Mouse (Mus musculus) stomach, embryonic 14.5 days (tissue): ENCODE data around the gene Pnn. TPM values are rescaled to one million over a fixed set of nuclear protein-coding genes. Genes with fewer than 3 reads are reported as not detected.

ENCODE experiments used
- ATAC-seq: fragments of 200-750 bp; cut with Nextera tagmentation; 2 replicates; pipeline ENCODE4 v1.8.0; 2017; ENCODE audit warnings: low read depth, moderate TSS enrichment; ENCODE audit not compliant: insufficient number of reproducible peaks, insufficient read depth, low FRiP score
- H3K27ac ChIP-seq: fragments of 300-500 bp; sonication (generic); 2 replicates; pipeline ENCODE4 v1.5.1; 2014; ENCODE audit warnings: mild to moderate bottlenecking, low read length, moderate library complexity, mixed read lengths
- H3K27me3 ChIP-seq: fragments of 300-500 bp; sonication (generic); 2 replicates; pipeline ENCODE4 v1.6.1; 2014; ENCODE audit warnings: low read length, control low read depth, mixed read lengths; ENCODE audit not compliant: control insufficient read depth, insufficient read depth
- H3K36me3 ChIP-seq: fragments of 300-500 bp; sonication (generic); 2 replicates; pipeline ENCODE4 v1.6.1; 2014; ENCODE audit warnings: mild to moderate bottlenecking, control low read depth, low read length, moderate library complexity, mixed read lengths; ENCODE audit not compliant: control insufficient read depth, insufficient read depth
- H3K4me1 ChIP-seq: fragments of 300-500 bp; sonication (generic); 2 replicates; pipeline ENCODE4 v1.6.1; 2014; ENCODE audit warnings: low read length, control low read depth, mixed read lengths; ENCODE audit not compliant: control insufficient read depth, insufficient read depth
- H3K4me2 ChIP-seq: fragments of 300-500 bp; sonication (generic); replicated peaks from 2 replicates; pipeline ENCODE4 v1.6.1; 2014; ENCODE audit warnings: low read depth, low read length, control low read depth
- H3K4me3 ChIP-seq: fragments of 300-500 bp; sonication (generic); 2 replicates; pipeline ENCODE4 v1.5.1; 2014; ENCODE audit warnings: low read depth, low read length, control low read depth
- H3K9ac ChIP-seq: fragments of 300-500 bp; sonication (generic); replicated peaks from 2 replicates; pipeline ENCODE4 v1.6.1; 2014; ENCODE audit warnings: low read depth, mild to moderate bottlenecking, control low read depth, low read length, moderate library complexity, mixed read lengths
- H3K9me3 ChIP-seq: fragments of 300-500 bp; sonication (generic); 2 replicates; pipeline ENCODE4 v1.6.1; 2016; ENCODE audit warnings: low read depth, low read length, control low read depth; ENCODE audit not compliant: control insufficient read depth
- WGBS: fragments of 180-500 bp; shearing (Covaris S2); extraction: QIAGEN DNeasy Blood & Tissue Kit; methylation state at CpG from one replicate; pipeline ENCODE4 v1.1.7; 2014; 5-methylcytosine and 5-hydroxymethylcytosine counted together
- polyA plus RNA-seq: library from polyadenylated mRNA; unstranded; fragments of >200 nt; fragmentation: Nextera tagmentation; extraction: Ambion mirVana; gene quantifications from 2 replicates; pipeline ENCODE4 v1.2.1, GENCODE M21; 2014

The Pnn gene
- polyA plus RNA-seq, 1 experiment from 2014 or later = 91.3 TPM

DNA sequence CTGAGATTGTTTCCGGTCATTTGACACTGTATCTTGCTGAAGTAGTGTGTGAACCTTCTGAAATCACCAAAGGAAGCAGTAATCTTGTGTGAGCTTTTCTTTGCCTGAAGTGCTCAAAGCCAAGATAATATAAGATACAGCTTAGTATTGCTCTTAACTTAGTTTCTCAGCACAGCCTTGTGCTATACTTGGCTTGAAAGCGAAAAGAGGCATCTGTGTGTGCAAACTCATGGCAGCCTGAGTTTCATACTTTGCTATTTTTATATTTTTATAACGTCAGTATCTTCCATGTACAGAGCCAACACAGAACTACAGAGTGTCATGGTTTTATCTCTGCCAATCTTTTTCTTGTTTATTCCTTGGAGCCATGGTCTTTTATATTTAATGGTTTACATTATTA, 50.5 kb downstream of the Pnn start:
- Histone ChIP-seq H3K36me3 (no peaks in the 10 kb centered on the region), H3K4me1 (no peaks in the 10 kb centered on the region), H3K4me2 (no peak overlapping the region), H3K4me3 (no peak overlapping the region), H3K27me3 (no peaks in the 10 kb centered on the region), H3K9ac (no peak overlapping the region), H3K27ac (no peak overlapping the region), H3K9me3 (no peaks in the 10 kb centered on the region)
- WGBS = 73% methylated on average over 3 of the region's 3 CpGs
- ATAC-seq = no peak

Other genes with a start within 250 kb of the Pnn start
- gene Sec23a, start 54.9 kb upstream of the Pnn start, polyA plus RNA-seq = 80.6 and 88.4 TPM in 2 replicates
- gene Gemin2, start 53.5 kb upstream of the Pnn start, polyA plus RNA-seq = 23.8 and 29.8 TPM in 2 replicates
- gene Trappc6b, start 5.4 kb upstream of the Pnn start, polyA plus RNA-seq = 61.0 and 67.1 TPM in 2 replicates
- 65.1 and 73.7 TPM in 2 replicates for gene Mia2, start 28.9 kb downstream of the Pnn start, polyA plus RNA-seq
- gene Fbxo33, start 152.8 kb downstream of the Pnn start, polyA plus RNA-seq = 7.4 and 8.1 TPM in 2 replicates